Mouse (Mus musculus) forebrain, embryonic 14.5 days (tissue): ENCODE measurements around the gene Mtg2. TPM values are rescaled to one million over a fixed set of nuclear protein-coding genes. Genes with fewer than 3 reads are reported as not detected.

ENCODE experiments used
- ATAC-seq: fragments of 200-750 bp; cut with Nextera tagmentation; 2 replicates; pipeline ENCODE4 v1.8.0; 2017; ENCODE audit warnings: mild to moderate bottlenecking, moderate library complexity
- DNase-seq: peaks from one replicate; pipeline ENCODE4 v3.0.0-alpha.2; 2015; ENCODE audit warnings: low spot score
- H3K27ac ChIP-seq: fragments of 300-500 bp; sonication (generic); 2 replicates; pipeline ENCODE4 v1.5.1; 2014; ENCODE audit warnings: low read depth, mild to moderate bottlenecking, control low read depth, low read length, moderate library complexity
- H3K27me3 ChIP-seq: fragments of 300-500 bp; sonication (generic); replicated peaks from 2 replicates; pipeline ENCODE4 v1.6.1; 2014; ENCODE audit warnings: low read length, control low read depth, mixed read lengths; ENCODE audit not compliant: control insufficient read depth, insufficient read depth
- H3K36me3 ChIP-seq: fragments of 300-500 bp; sonication (generic); 2 replicates; pipeline ENCODE4 v1.6.1; 2014; ENCODE audit warnings: low read length, control low read depth; ENCODE audit not compliant: control insufficient read depth, insufficient read depth
- H3K4me1 ChIP-seq: fragments of 300-500 bp; sonication (generic); 2 replicates; pipeline ENCODE4 v1.6.1; 2014; ENCODE audit warnings: antibody characterized with exemption, low read length, control low read depth; ENCODE audit not compliant: control insufficient read depth, insufficient read depth
- H3K4me2 ChIP-seq: fragments of 300-500 bp; sonication (generic); 2 replicates; pipeline ENCODE4 v1.6.1; 2014; ENCODE audit warnings: mild to moderate bottlenecking, control low read depth, low read length
- H3K4me3 ChIP-seq: fragments of 300-500 bp; sonication (generic); 2 replicates; pipeline ENCODE4 v1.5.1; 2014; ENCODE audit warnings: low read depth, low read length, control low read depth
- H3K9ac ChIP-seq: fragments of 300-500 bp; sonication (generic); 2 replicates; pipeline ENCODE4 v1.6.1; 2014; ENCODE audit warnings: mild to moderate bottlenecking, low read length, control low read depth, moderate library complexity
- H3K9me3 ChIP-seq: fragments of 300-500 bp; sonication (generic); replicated peaks from 2 replicates; pipeline ENCODE4 v1.6.1; 2016; ENCODE audit warnings: low read length, control low read depth, mixed read lengths; ENCODE audit not compliant: control insufficient read depth
- WGBS: fragments of 180-500 bp; shearing (Covaris S2); extraction: QIAGEN DNeasy Blood & Tissue Kit; methylation state at CpG from one replicate; pipeline ENCODE4 v1.1.7; 2014; 5-methylcytosine and 5-hydroxymethylcytosine counted together
- polyA plus RNA-seq: library from polyadenylated mRNA; unstranded; fragments of >200 nt; fragmentation: Nextera tagmentation; extraction: Ambion mirVana; gene quantifications from 2 replicates; pipeline ENCODE4 v1.2.1, GENCODE M21; 2014

Mtg2 gene
- polyA plus RNA-seq, 1 experiment from 2014 or later, result 34.3 TPM

DNA sequence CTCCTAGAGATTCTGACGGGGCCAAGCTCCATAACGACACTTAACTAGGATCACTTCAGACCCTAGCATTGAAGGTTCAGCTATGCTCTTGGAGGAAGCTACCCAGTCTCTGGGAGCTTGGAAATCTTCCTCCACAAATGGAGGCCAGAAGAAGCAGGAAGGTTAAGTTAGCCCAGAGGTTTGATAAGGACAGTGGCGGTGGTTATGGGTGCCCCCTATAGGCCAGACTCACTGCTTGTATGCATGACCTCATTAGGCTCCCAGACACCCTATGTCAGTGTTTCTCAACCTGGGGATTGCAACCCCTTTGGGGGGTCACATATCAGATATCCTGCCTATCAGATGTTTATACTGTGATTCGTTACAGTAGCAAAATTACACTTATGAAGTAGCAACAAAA, 36.7 kb downstream of the Mtg2 start:
- H3K27me3 ChIP-seq, result peaks cover 37% of the 10 kb centered on the region
- H3K36me3 ChIP-seq, result no peaks in the 10 kb centered on the region
- DNase-seq (no peak), ATAC-seq (no peak)
- H3K27ac ChIP-seq, result no peak overlapping the region
- no peak overlapping the region for H3K9ac ChIP-seq
- no peaks in the 10 kb centered on the region for H3K9me3 ChIP-seq
- no peak overlapping the region for H3K4me3 ChIP-seq
- H3K4me1 ChIP-seq, result peaks cover 14% of the 10 kb centered on the region; the same call in 1 of the 2 replicates
- no peak overlapping the region for H3K4me2 ChIP-seq
- WGBS, result 65% methylated on average over 4 of the region's 4 CpGs

DNA sequence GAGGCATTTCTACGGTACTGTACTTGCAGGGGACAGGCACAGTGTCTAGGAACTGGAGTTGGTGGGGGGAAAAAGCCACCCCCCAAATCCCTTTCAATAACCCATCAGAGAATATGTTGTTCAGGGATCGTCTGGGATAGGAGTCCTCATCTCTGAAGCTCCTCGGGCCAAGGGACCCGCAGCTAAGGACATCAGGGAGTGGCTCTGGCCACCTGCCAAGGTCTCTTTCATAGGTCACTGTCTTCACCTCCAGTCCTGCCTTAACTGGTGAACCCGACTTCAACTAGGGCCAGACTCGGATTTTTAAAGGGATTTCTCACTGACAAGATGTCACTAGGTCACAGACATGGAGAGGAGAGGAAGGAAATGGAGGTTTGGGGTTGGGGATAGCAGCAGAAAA, 37.9 kb downstream of the Mtg2 start:
- Histone ChIP-seq H3K36me3 (no peaks in the 10 kb centered on the region), H3K27me3 (peaks cover 25% of the 10 kb centered on the region), H3K9ac (no peak overlapping the region), H3K27ac (no peak overlapping the region), H3K9me3 (no peaks in the 10 kb centered on the region), H3K4me3 (no peak overlapping the region), H3K4me2 (no peak overlapping the region), H3K4me1 (peaks cover 9% of the 10 kb centered on the region; the same call in 1 of the 2 replicates)
- DNase-seq (no peak), ATAC-seq (no peak)
- WGBS, result 75% methylated on average over 6 of the region's 6 CpGs

DNA sequence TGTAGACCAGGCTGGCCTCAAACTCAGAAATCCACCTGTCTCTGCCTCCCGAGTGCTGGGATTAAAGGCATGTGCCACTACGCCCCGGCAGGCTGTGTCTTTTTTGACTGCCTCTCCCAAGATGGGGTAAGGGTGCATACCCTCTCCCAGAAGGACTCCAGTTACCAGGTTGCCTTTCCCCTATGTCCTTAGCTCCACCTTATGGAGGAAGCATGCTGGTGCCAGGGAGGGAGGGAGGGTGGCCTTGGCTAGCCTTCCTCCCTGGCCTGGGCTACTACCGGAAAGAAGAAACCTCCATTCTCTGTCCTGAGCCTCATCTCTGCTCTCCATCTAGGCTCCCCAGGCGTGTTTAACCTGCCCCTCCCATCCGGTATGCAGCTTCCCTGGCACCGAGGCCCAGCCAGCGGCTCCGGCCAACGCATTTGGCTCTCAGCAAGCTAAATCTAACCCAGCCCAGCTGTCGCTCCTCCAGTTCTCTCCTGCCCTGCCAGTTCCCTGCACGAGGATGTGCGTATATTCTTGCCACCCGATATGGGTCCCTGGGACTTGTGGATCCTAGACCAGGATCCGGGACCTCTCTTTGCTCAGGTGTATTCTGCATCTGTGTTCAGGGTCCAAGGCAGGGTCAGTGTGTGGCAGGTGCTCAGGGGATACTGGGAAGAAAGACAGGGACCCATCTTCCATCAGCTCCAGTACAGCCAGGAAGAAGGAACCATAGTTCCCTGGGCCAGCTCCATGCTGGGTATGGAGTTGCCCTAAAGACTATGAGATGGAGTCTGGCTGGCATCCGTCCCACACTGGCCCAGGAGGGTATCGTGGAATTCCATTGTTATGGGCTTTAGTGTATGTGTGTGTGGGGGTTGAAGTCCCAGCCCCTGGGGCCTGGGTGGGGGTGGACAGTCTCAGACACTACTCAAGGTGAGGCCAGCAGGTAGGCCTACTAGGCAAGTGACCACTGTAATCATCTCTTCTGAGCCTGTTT, 43.8 kb downstream of the Mtg2 start:
- no peak overlapping the region for H3K4me3 ChIP-seq
- DNase-seq, result peak; percentile 67
- no peaks in the 10 kb centered on the region for H3K9me3 ChIP-seq

DNA sequence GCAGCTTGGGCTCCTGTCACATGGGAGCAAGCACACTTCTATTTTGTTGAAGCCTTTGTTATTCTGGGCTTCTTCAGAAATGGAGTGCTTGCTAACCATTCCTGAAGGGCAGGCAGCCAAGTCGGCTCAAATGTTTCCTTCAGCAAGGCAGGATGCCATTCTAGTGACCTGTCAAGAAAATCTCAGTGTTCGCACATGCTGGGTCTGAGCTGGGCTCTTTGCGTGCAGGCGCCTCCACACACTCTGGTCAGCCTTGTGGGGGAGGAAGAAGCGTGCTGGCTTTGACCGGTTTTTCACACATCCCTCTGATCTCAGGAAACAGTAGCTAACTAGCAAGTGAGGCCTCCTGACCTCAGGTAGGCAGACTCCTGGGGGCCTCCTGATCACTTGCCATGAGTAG, 44.9 kb downstream of the Mtg2 start:
- H3K36me3 ChIP-seq, result no peaks in the 10 kb centered on the region
- no peak overlapping the region for H3K4me3 ChIP-seq
- H3K9me3 ChIP-seq, result no peaks in the 10 kb centered on the region
- H3K4me1 ChIP-seq, result peaks cover 44% of the 10 kb centered on the region
- H3K27ac ChIP-seq, result peak overlapping the region; percentile 52; the same call in 1 of the 2 replicates
- no peaks in the 10 kb centered on the region for H3K27me3 ChIP-seq
- WGBS, result 33% methylated on average over 6 of the region's 6 CpGs
- DNase-seq (peak; percentile 66), ATAC-seq (no peak)
- H3K4me2 ChIP-seq, result no peak overlapping the region
- peak overlapping the region; percentile 7; the same call in 1 of the 2 replicates for H3K9ac ChIP-seq

More for the DNA sequence above, 43.8 kb downstream of the Mtg2 start:
- 51% methylated on average over 17 of the region's 17 CpGs for WGBS
- Histone ChIP-seq H3K36me3 (no peaks in the 10 kb centered on the region), H3K4me2 (no peak overlapping the region), H3K4me1 (peaks cover 39% of the 10 kb centered on the region), H3K9ac (no peak overlapping the region), H3K27ac (0 out of 2 replicates have a peak overlapping the region, but pooled peaks have one; percentile 9), H3K27me3 (no peaks in the 10 kb centered on the region)
- ATAC-seq, result no peak

DNA sequence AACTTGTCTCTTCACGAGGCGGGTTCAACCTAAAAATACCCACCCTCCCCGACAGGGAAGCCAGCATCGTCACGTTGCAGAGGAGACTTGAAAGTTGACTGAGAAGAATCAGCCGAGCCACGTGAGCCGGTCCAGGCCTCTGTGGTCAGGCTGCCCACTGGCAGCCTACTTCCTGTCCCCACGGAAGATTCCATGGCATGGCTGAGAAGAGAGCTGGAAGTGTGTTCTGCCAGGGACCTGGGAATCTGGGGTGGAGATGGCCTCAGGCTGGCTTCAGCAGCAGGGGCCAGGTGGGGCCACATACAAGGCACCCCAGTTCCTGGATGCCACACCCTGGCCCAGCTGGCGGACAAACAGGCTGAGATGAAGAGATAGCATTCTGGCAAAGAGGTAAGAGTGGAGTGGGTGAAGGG, 45.7 kb downstream of the Mtg2 start:
- no peak for DNase-seq
- no peak for ATAC-seq
- H3K9me3 ChIP-seq, result no peaks in the 10 kb centered on the region
- no peak overlapping the region for H3K4me3 ChIP-seq
- no peaks in the 10 kb centered on the region for H3K27me3 ChIP-seq
- H3K4me1 ChIP-seq, result peaks cover 46% of the 10 kb centered on the region
- peak overlapping the region; percentile 52; the same call in 1 of the 2 replicates for H3K27ac ChIP-seq
- H3K9ac ChIP-seq, result no peak overlapping the region
- H3K36me3 ChIP-seq, result no peaks in the 10 kb centered on the region
- H3K4me2 ChIP-seq, result no peak overlapping the region
- 76% methylated on average over 10 of the region's 10 CpGs for WGBS

DNA sequence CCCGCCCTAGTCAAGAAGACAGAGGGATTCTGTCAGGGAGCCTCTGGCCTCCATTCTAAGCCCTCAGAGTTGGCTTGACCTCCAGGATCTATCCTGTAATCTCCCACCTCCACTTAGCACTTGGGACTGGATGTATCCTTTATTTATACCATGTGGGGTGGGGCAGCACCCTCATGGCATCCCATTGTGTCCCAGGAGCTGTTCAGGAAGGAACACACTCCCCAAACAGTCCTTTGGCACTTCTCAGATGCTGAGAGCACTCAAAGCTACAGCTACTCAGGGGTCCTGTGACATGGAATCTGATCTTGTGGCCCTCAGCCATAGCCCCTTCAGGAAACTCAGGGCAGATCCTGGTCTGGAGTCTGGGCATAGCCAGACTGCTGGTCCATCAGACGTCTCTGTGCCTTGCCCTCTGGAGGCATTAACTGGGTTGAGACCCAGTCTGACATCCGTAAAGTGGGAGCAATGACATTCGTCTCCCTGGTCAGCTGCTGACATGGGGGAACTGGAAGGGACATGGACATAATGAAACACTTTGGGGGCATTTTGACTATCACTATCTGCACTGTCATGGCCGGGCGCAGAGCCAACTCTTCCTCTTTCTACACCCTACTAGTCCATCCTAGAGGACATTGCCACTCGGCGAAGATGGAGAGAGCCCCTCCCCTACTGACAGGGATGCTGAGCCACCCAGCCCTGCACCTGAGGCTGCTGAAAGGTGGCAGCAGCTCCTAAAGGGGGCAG, 46.5 kb downstream of the Mtg2 start:
- H3K9ac ChIP-seq, result peak overlapping the region; percentile 46; the same call in 1 of the 2 replicates
- DNase-seq (no peak), ATAC-seq (no peak)
- no peaks in the 10 kb centered on the region for H3K27me3 ChIP-seq
- peak overlapping the region; percentile 84; the same call in 1 of the 2 replicates for H3K27ac ChIP-seq
- H3K4me2 ChIP-seq, result peak overlapping the region; percentile 66; the same call in 1 of the 2 replicates
- H3K9me3 ChIP-seq, result no peaks in the 10 kb centered on the region
- WGBS, result 69% methylated on average over 8 of the region's 8 CpGs
- no peak overlapping the region for H3K4me3 ChIP-seq
- H3K4me1 ChIP-seq, result peaks cover 46% of the 10 kb centered on the region
- H3K36me3 ChIP-seq, result no peaks in the 10 kb centered on the region

DNA sequence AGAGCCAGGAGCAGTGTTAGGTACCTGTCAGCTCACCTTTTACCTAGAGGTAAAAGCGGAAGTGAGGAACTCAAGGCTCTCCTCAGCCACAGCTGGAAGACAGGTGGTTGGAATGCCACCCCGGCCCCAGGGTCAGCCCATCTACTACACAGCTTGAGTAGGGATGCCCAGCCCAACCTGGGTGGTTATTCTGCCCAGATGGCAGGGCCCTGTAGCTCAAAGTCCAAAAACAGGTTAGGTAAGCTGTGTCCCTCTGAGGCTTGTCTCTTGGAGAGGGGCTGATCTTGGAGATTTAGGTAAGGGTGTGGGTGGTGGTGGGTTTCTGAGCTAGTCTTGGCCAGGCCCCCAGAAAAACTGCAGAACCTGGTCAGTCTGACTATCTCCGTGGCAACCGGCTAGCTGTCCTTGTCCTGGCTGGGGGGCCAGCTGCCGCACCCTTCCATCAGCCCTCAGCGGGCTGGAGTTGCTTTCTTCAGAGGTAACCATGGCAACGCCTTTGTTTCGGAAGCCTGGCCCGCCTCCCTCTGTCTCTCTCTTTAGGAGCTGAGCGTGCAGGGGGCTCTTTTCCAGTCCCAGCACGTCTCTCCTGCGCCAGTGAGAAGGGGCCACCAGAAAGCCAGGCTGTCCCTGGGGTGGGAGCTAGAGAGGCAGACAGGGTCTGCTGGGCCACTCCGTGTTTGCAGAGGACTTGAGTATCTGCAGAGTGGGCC, 47.3 kb downstream of the Mtg2 start:
- WGBS, result 9% methylated on average over 13 of the region's 13 CpGs
- H3K9ac ChIP-seq, result peak overlapping the region; percentile 46; the same call in 1 of the 2 replicates
- H3K36me3 ChIP-seq, result no peaks in the 10 kb centered on the region
- 0 out of 2 replicates have a peak overlapping the region, but pooled peaks have one; percentile 11 for H3K4me3 ChIP-seq
- no peaks in the 10 kb centered on the region for H3K27me3 ChIP-seq
- peak; percentile 93 for DNase-seq
- peak overlapping the region; percentile 84 for H3K27ac ChIP-seq
- ATAC-seq, result peak; percentile 40
- H3K9me3 ChIP-seq, result no peaks in the 10 kb centered on the region
- peaks cover 46% of the 10 kb centered on the region for H3K4me1 ChIP-seq
- peak overlapping the region; percentile 66 for H3K4me2 ChIP-seq

DNA sequence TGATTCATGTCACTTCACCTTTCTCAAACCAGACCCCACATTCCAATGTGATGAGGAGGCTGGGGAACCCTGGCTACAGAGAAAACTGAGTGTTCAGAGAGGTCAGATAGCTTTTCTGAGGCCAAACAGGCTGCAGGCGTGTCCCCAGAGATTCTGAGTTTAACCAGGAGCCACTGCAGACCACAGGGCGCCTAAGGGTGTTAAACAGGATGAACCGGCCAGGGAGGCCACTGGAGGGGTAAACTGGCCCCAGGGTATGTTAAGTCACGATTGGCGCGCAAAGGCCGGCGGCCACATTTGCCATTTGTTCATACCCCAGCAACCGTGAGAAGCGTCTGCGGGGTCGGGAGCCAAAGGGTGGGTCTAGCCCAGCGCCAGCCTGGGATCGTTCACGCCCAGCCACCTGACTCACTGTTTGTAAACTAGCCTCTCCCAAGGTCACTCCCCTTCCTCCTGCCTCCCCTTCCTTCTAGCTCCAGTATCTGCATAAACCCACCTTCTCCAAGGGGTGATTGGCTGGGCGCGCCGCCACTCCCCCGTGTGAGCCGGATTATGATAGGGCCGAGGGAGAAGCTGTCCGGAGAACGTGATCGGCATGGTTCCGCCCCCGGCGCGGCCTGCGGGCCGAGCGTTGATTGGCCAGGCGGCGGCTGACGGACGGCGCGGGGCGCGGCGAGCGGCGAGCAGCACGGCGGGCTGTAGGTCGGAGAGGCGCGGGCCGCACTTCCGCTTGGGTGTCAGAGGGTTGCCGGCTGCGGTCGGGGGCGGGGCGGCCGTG, 48.5 kb downstream of the Mtg2 start, which contains the start of gene Osbpl2:
TSS of gene Osbpl2 (plus strand) at position 646 of the 778 bp plus-strand sequence.
- H3K27me3 ChIP-seq, result no peaks in the 10 kb centered on the region
- peaks cover 7% of the 10 kb centered on the region; the same call in 1 of the 2 replicates for H3K36me3 ChIP-seq
- WGBS, result 1% methylated on average over 50 of the region's 55 CpGs
- H3K9me3 ChIP-seq, result no peaks in the 10 kb centered on the region
- peaks cover 46% of the 10 kb centered on the region for H3K4me1 ChIP-seq
- peak within 1 kb of the TSS; percentile 79 for H3K4me3 ChIP-seq
- DNase-seq, result peak; percentile 98
- H3K4me2 ChIP-seq, result peak within 1 kb of the TSS; percentile 94
- peak within 1 kb of the TSS; percentile 84 for H3K27ac ChIP-seq
- peak; percentile 97 for ATAC-seq
- H3K9ac ChIP-seq, result peak within 1 kb of the TSS; percentile 82
